Mouse (Mus musculus) heart, embryonic 11.5 days (tissue): ENCODE measurements around the gene Nisch. TPM values are rescaled to one million over a fixed set of nuclear protein-coding genes. Genes with fewer than 3 reads are reported as not detected.

Experiments used
- polyA plus RNA-seq: library from polyadenylated mRNA; unstranded; fragments of >200 nt; fragmentation: Nextera tagmentation; extraction: Ambion mirVana; gene quantifications from 2 replicates; pipeline ENCODE4 v1.2.1, GENCODE M21; 2014

Nisch gene
- polyA plus RNA-seq, 1 experiment from 2014 or later, result 286 TPM

Other genes starting within 250 kb of the Nisch start
- gene Glt8d1, start 215.5 kb downstream of the Nisch start, polyA plus RNA-seq, result 49.4 and 55.1 TPM in 2 replicates
- 319 and 321 TPM in 2 replicates for gene Spcs1, start 215.3 kb downstream of the Nisch start, polyA plus RNA-seq
- gene Pbrm1, start 197.8 kb downstream of the Nisch start, polyA plus RNA-seq, result 80.6 and 93.6 TPM in 2 replicates
- 76.2 and 88.7 TPM in 2 replicates for gene Gnl3, start 197.8 kb downstream of the Nisch start, polyA plus RNA-seq
- gene Smim4, start 88.0 kb downstream of the Nisch start, polyA plus RNA-seq, result 64.5 and 70.0 TPM in 2 replicates
- gene Nt5dc2, start 85.9 kb downstream of the Nisch start, polyA plus RNA-seq, result 342 and 344 TPM in 2 replicates
- 35.9 and 40.4 TPM in 2 replicates for gene Stab1, start 48.3 kb downstream of the Nisch start, polyA plus RNA-seq
- gene Tnnc1, start 8.6 kb downstream of the Nisch start, polyA plus RNA-seq, result 3,123 and 3,177 TPM in 2 replicates
- 0.03 and 0.08 TPM in 2 replicates for gene Sema3g, start 914 bp upstream of the Nisch start, polyA plus RNA-seq
- 7.4 and 8.7 TPM in 2 replicates for gene Phf7, start 34.4 kb upstream of the Nisch start, polyA plus RNA-seq
- gene Bap1, start 34.5 kb upstream of the Nisch start, polyA plus RNA-seq, result 52.5 and 57.8 TPM in 2 replicates
- gene Dnah1, start 107.0 kb upstream of the Nisch start, polyA plus RNA-seq, result 1.5 TPM in 2 replicates
- gene Capn7, start 119.7 kb upstream of the Nisch start, polyA plus RNA-seq, result 35.4 and 42.2 TPM in 2 replicates
- 10.9 and 16.8 TPM in 2 replicates for gene Sh3bp5, start 219.1 kb upstream of the Nisch start, polyA plus RNA-seq